16 mouse cellular contexts compared by ENCODE assay signal in the genomic region with DNA sequence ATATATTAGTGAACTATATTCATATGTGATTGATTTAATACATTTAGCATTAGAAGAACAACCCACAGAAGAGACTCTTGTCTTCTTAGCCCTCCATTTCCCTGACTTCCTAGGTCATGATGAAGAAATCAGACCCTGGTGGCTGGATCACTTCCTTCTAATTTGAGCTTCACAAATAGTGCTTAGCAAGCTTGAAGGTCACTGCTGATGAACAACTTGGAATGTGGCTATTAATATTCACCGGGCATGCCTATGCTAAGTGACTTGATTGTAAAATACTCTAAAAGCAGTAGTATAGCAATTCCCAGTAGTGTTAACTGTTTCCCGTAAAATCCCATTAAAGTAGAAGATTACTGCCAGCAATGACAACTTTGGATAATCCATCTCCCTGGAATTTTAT. TPM values are rescaled to one million over a fixed set of nuclear protein-coding genes. Genes with fewer than 3 reads are reported as not detected.
"Had no signal": no experiment of that assay in that cellular context is flagged by ENCODE, and none has a peak within 500 bp of the region (broad histone marks: within the 10 kb centered on the region; RNA-seq: fewer than 3 reads in every experiment).

No protein-coding gene starts in this region.

- H3K27me3 ChIP-seq: kidney, embryonic 15.5 days; liver, embryonic 13.5 days had no signal

- H3K9ac ChIP-seq: kidney, embryonic 15.5 days; liver, embryonic 13.5 days had no signal

- H3K9me3 ChIP-seq: kidney, embryonic 15.5 days; liver, embryonic 13.5 days had no signal

- DNase-seq: kidney, postnatal 25 days; layer of hippocampus, postnatal 36 days; liver, embryonic 13.5 days; lung, adult 2 months; lung, postnatal 14 days; lung, postnatal 4 days; midbrain, embryonic 14.5 days; thymus, adult 2 months; thymus, postnatal 14 days; thymus, postnatal 4 days had no signal

- H3K36me3 ChIP-seq: kidney, embryonic 15.5 days; liver, embryonic 13.5 days had no signal

- H3K4me2 ChIP-seq: kidney, embryonic 15.5 days; liver, embryonic 13.5 days; midbrain, embryonic 11.5 days had no signal

- H3K4me1 ChIP-seq: kidney, embryonic 15.5 days; liver, embryonic 13.5 days had no signal

- H3K4me3 ChIP-seq: kidney, embryonic 15.5 days; left cerebral cortex, adult 2 months; liver, embryonic 13.5 days had no signal

- H3K27ac ChIP-seq: kidney, embryonic 15.5 days; left cerebral cortex, adult 2 months; liver, embryonic 13.5 days; stomach, postnatal 0 days had no signal

RNA-seq across cellular contexts. Expression of gene Myl1, which starts 30.3 kb away (rescaled TPM):
- total RNA-seq: megakaryocyte progenitor cell, adult 5-6 weeks had no signal
- polyA plus RNA-seq: liver, adult 2 months had no signal
